Mouse (Mus musculus): ENCODE measurements around the gene Hist1h2ae. TPM values are rescaled to one million over a fixed set of nuclear protein-coding genes. Genes with fewer than 3 reads are reported as not detected.

Gene Hist1h2ae
- not detected for polyA plus RNA-seq (2014; fragmentation: Illumina TruSeq; extraction: RNeasy Lipid Tissue Mini Kit (QIAGEN cat#74804); ENCODE audit: low read depth, low replicate concordance)

DNA sequence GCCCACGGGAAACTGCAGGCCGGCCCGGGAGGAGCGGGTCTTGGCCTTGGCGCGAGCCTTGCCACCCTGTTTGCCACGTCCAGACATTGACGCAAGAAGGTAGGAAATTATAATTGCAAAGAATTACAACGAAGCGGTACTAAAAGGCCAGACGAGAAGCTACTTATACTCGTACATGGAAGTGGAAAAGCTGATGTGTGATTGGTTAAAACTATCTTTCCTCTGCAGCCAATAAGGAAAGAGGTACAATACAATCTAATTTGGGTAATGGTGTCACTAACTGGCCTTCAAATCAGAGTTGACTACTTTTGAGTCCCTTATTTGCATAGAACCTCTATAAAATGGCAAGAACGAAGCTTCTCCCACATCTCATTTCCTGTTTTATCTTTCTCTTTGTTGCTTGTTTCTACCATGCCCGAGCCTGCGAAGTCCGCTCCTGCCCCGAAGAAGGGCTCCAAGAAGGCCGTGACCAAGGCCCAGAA lies at the start of gene Hist1h2ae, which contains the start of gene Hist1h2bg:
TSS of gene Hist1h2ae (minus strand) at position 199 of the 482 bp plus-strand sequence.
TSS of gene Hist1h2bg (plus strand) at position 375 of the 482 bp plus-strand sequence.

GRCm38 (mm10) chr13:23581408-23582218 lies 10.6 kb upstream of the Hist1h2ae start, which contains the start of gene Hist1h4d:
Gene Hist1h4d (plus strand): TSS chr13:23581598.

GRCm38 (mm10) chr13:23575271-23575851 lies 4.3 kb upstream of the Hist1h2ae start, which contains the start of gene Hist1h3d:
Gene Hist1h3d (plus strand): TSS chr13:23575763.

DNA sequence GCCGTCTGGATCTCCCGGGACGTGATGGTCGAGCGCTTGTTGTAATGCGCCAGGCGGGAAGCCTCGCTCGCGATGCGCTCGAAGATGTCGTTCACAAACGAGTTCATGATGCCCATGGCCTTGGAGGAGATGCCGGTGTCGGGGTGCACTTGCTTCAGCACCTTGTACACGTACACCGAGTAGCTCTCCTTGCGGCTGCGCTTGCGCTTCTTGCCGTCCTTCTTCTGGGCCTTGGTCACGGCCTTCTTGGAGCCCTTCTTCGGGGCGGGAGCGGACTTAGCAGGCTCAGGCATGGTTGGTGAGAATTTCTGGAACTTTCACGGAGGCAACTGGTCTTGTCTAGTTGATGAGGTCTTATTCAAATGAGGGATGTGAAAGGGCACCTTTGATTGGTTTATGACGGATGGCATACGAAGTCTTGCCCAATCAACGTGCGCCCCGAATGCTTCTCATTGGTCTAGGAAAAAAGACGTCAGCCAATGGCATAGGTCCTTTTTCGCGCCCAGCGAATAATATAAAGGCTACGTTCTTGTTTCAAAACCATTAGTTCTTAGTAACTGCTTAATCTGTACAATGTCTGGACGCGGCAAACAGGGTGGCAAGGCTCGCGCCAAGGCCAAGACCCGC lies 3.0 kb upstream of the Hist1h2ae start, which contains the start of the genes Hist1h2bf and Hist1h2ad:
TSS of gene Hist1h2bf (minus strand) at position 299 of the 627 bp plus-strand sequence.
TSS of gene Hist1h2ad (plus strand) at position 484 of the 627 bp plus-strand sequence.

GRCm38 (mm10) chr13:23561883-23562659 lies 8.9 kb downstream of the Hist1h2ae start, which contains the start of gene Hist1h3e:
Gene Hist1h3e (minus strand): TSS chr13:23562369.

GRCm38 (mm10) chr13:23552962-23553361 lies 18.1 kb downstream of the Hist1h2ae start, which contains the start of gene Hist1h1d:
Gene Hist1h1d (plus strand): TSS chr13:23553262.

DNA sequence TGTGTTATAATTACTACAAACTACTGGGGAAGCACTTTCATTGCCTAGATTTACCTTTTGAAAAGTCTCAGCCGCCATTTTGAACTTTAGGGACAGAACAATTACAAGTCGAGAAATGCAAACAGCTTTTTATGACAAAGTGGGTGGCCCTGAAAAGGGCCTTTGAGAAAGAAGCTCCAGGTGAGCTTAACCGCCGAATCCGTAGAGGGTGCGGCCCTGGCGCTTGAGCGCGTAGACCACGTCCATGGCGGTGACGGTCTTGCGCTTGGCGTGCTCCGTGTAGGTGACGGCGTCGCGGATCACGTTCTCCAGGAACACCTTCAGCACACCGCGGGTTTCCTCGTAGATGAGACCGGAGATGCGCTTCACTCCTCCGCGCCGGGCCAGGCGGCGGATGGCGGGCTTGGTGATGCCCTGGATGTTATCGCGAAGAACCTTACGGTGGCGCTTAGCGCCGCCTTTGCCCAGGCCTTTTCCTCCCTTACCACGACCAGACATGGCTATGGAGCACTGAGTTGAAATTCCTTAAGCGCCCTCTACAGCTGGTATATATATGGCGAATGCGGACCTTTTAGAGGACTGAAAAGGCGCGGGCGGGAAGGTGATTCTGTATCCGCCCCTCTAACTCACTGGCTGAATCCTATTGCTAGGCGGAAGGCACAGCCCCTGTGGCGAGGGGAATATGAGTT lies 19.7 kb downstream of the Hist1h2ae start, which contains the start of gene Hist1h4f:
TSS of gene Hist1h4f (minus strand) at position 503 of the 689 bp plus-strand sequence.

GRCm38 (mm10) chr13:23543965-23544786 lies 26.8 kb downstream of the Hist1h2ae start, which contains the start of gene Hist1h3f:
Gene Hist1h3f (plus strand): TSS chr13:23544052.

GRCm38 (mm10) chr13:23542999-23543607 lies 27.9 kb downstream of the Hist1h2ae start, which contains the start of gene Hist1h2bh:
Gene Hist1h2bh (minus strand): TSS chr13:23543392.

GRCm38 (mm10) chr13:23535137-23536075 lies 35.6 kb downstream of the Hist1h2ae start, which contains the start of gene Hist1h3g:
Gene Hist1h3g (plus strand): TSS chr13:23535422.

GRCm38 (mm10) chr13:23533560-23534367 lies 37.3 kb downstream of the Hist1h2ae start, which contains the start of gene Hist1h2af:
Gene Hist1h2af (plus strand): TSS chr13:23533906.

GRCm38 (mm10) chr13:23530901-23531875 lies 39.8 kb downstream of the Hist1h2ae start, which contains the start of gene Hist1h4h:
Gene Hist1h4h (plus strand): TSS chr13:23531050.

